Mouse (Mus musculus): Measurements from ENCODE around the gene Pitpnb. TPM values are rescaled to one million over a fixed set of nuclear protein-coding genes. Genes with fewer than 3 reads are reported as not detected.

The Pitpnb gene
- total and polyA plus RNA-seq, 2 experiments from 2014 or later, result 9.4 to 78.9 TPM

- no peak for DNase-seq (ENCODE audit: low spot score)
- H3K4me2 ChIP-seq (ENCODE audit: low read depth, low read length, poor library complexity, severe bottlenecking), result no peak overlapping the region
- TF ChIP-seq CTCF (IDR thresholded peaks at IDR 0.05), result no peak
- no peaks in the 10 kb centered on the region for H3K27me3 ChIP-seq (ENCODE audit: insufficient read depth, low read length)
- peak overlapping the region; percentile 26; the same call in 1 of the 2 replicates for H3K27ac ChIP-seq (ENCODE audit: low read depth, low read length)
- no peak overlapping the region for H3K4me3 ChIP-seq (ENCODE audit: low read depth, low read length)
- ATAC-seq (ENCODE audit: low FRiP score), result no peak
- H3K36me3 ChIP-seq (ENCODE audit: insufficient read depth, low read length), result peaks cover 7% of the 10 kb centered on the region
- H3K9me3 ChIP-seq (ENCODE audit: low read length), result no peaks in the 10 kb centered on the region
- 66% methylated on average over 5 of the region's 5 CpGs for WGBS
- 0 out of 2 replicates have a peak, but pooled peaks cover 2% of the 10 kb centered on the region for H3K4me1 ChIP-seq (ENCODE audit: insufficient read depth, low read length)
- no peak overlapping the region for H3K9ac ChIP-seq (replicated peaks; ENCODE audit: low read length, poor library complexity, severe bottlenecking)
These were observed 35.6 kb downstream of the Pitpnb start for GRCm38 (mm10) chr5:111366140-111366539.

DNA sequence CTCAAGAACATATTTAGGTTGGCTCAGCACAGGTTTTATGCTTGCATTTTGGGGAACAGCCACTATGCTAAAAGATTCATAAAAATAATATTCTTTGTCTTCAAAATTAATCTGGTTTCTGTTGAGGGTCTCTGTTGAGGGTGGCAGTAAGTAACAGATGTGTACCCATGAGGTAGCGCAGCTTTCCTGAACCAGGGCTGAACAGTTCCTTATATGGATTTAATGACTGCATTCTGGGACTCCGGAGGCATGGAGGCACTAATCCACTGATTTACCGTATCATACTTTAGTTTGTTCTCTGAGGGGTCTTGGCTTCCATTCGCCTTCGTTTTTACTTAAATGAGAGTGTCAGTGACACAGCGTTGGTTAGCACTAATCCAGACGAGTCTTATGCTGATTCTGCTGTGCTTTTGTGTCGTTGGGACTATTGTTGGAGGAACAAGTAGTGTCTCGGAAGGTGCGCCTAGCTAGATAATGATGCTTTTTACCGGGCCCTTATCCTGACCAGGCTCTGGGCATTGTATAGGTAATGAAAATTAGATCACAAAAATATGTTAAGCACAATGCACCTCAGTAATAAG, 37.5 kb downstream of the Pitpnb start:
- Histone ChIP-seq H3K36me3 (ENCODE audit: insufficient read depth, low read length) (peaks cover 17% of the 10 kb centered on the region; the same call in 1 of the 2 replicates), H3K4me3 (ENCODE audit: low read depth, low read length) (no peak overlapping the region), H3K27ac (ENCODE audit: low read depth, low read length) (peak overlapping the region; percentile 77), H3K9ac (replicated peaks; ENCODE audit: low read length, poor library complexity, severe bottlenecking) (0 out of 2 replicates have a peak overlapping the region, but pooled peaks have one; percentile 33), H3K27me3 (ENCODE audit: insufficient read depth, low read length) (no peaks in the 10 kb centered on the region), H3K4me1 (ENCODE audit: insufficient read depth, low read length) (0 out of 2 replicates have a peak, but pooled peaks cover 2% of the 10 kb centered on the region), H3K9me3 (ENCODE audit: low read length) (no peaks in the 10 kb centered on the region), H3K4me2 (ENCODE audit: low read depth, low read length, poor library complexity, severe bottlenecking) (no peak overlapping the region)
- ATAC-seq (ENCODE audit: low FRiP score) (no peak), DNase-seq (ENCODE audit: low spot score) (no peak)
- 26% methylated on average over 11 of the region's 11 CpGs for WGBS
- no peak for TF ChIP-seq CTCF (IDR thresholded peaks at IDR 0.05)

DNA sequence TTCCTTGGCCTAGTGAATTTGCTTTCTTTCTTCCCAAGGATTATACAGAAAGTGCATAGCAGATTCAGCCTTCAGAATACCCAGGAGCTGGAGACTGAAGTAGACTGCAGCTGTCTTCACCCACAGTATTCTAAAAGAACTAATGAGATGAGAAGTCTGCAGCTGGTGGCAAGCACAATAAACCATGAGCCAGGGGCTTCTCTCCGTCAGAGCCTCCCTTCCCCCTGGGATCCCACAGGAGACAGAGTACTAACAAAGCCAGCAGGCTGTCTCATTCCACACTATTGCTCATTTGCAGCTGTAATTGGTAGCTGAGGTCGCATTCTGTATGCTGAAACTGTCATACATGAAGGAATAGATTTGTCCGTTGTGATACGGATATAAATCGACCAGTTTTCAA, 38.0 kb downstream of the Pitpnb start:
- ATAC-seq (ENCODE audit: low FRiP score) (peak; percentile 72; the same call in 1 of the 2 replicates), DNase-seq (ENCODE audit: low spot score) (peak; percentile 64)
- Histone ChIP-seq H3K27me3 (ENCODE audit: insufficient read depth, low read length) (no peaks in the 10 kb centered on the region), H3K9me3 (ENCODE audit: low read length) (no peaks in the 10 kb centered on the region), H3K27ac (ENCODE audit: low read depth, low read length) (peak overlapping the region; percentile 77), H3K36me3 (ENCODE audit: insufficient read depth, low read length) (peaks cover 22% of the 10 kb centered on the region; the same call in 1 of the 2 replicates), H3K4me2 (ENCODE audit: low read depth, low read length, poor library complexity, severe bottlenecking) (no peak overlapping the region), H3K9ac (replicated peaks; ENCODE audit: low read length, poor library complexity, severe bottlenecking) (no peak overlapping the region), H3K4me1 (ENCODE audit: insufficient read depth, low read length) (0 out of 2 replicates have a peak, but pooled peaks cover 2% of the 10 kb centered on the region), H3K4me3 (ENCODE audit: low read depth, low read length) (no peak overlapping the region)
- WGBS, result 16% methylated on average over 5 of the region's 5 CpGs
- TF ChIP-seq CTCF (IDR thresholded peaks at IDR 0.05), result no peak

DNA sequence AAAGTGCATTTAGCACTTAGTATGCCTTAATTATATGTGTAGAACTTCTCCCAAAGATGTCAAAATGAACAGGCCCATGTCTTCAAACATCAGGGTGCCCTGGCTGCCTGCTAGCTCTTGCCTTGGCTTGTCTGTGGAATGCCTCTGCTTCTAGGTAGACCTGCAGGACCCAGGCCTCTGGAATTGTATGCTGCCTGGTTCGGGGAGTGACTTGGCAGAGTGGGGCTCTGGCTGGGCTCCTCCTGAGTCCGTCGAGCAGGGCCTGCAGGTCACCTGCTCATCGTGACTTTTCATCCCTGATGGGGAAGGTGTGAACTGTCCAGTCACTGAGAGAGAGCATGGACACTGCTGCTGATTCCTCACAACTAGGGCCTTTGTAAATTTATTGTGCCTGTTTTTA, 45.1 kb downstream of the Pitpnb start:
- Histone ChIP-seq H3K27ac (ENCODE audit: low read depth, low read length) (no peak overlapping the region), H3K9ac (replicated peaks; ENCODE audit: low read length, poor library complexity, severe bottlenecking) (no peak overlapping the region), H3K9me3 (ENCODE audit: low read length) (no peaks in the 10 kb centered on the region), H3K4me1 (ENCODE audit: insufficient read depth, low read length) (no peaks in the 10 kb centered on the region), H3K36me3 (ENCODE audit: insufficient read depth, low read length) (peaks cover 39% of the 10 kb centered on the region), H3K4me3 (ENCODE audit: low read depth, low read length) (no peak overlapping the region), H3K27me3 (ENCODE audit: insufficient read depth, low read length) (no peaks in the 10 kb centered on the region), H3K4me2 (ENCODE audit: low read depth, low read length, poor library complexity, severe bottlenecking) (no peak overlapping the region)
- DNase-seq (ENCODE audit: low spot score) (no peak), ATAC-seq (ENCODE audit: low FRiP score) (no peak)
- 91% methylated on average over 4 of the region's 4 CpGs for WGBS
- TF ChIP-seq CTCF (IDR thresholded peaks at IDR 0.05), result no peak

DNA sequence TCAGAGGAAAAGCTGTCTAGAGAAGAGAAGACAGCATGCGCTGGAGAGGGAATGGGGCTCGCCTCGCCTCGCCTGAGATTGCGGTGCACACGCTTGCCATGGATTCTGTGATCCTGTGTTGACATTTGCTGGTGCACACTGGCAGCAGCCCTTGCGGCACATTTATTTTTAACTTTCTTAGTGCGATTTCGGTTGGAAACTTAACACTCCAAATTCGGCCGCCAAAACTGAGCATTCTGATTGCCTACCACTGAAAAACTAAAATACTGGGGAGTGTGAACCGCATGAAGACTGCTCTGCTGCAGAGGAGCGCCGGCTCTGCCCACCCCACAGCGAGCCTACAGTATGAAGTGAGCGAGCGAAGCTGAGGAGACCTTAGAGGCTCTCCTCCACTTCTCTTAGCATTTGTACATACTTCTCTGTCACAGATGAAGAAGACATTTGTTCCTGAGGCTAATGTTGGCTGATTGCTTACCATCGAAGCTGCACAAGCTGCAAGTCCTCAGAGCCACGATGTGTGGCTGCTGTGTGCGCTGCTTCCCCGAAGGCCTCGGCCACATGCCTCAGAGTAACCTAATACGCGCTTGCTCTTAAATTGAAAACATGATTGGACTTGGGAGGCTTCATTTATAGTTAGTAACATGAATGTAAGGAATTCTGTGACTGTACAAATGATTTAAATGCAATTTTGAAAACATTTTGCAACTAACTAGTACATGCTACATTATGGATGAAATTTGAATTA, 45.9 kb downstream of the Pitpnb start:
- ATAC-seq (ENCODE audit: low FRiP score) (no peak), DNase-seq (ENCODE audit: low spot score) (no peak)
- Histone ChIP-seq H3K4me3 (ENCODE audit: low read depth, low read length) (no peak overlapping the region), H3K4me1 (ENCODE audit: insufficient read depth, low read length) (no peaks in the 10 kb centered on the region), H3K27ac (ENCODE audit: low read depth, low read length) (no peak overlapping the region), H3K9me3 (ENCODE audit: low read length) (no peaks in the 10 kb centered on the region), H3K27me3 (ENCODE audit: insufficient read depth, low read length) (no peaks in the 10 kb centered on the region), H3K9ac (replicated peaks; ENCODE audit: low read length, poor library complexity, severe bottlenecking) (no peak overlapping the region), H3K36me3 (ENCODE audit: insufficient read depth, low read length) (peaks cover 38% of the 10 kb centered on the region), H3K4me2 (ENCODE audit: low read depth, low read length, poor library complexity, severe bottlenecking) (no peak overlapping the region)
- WGBS, result 90% methylated on average over 24 of the region's 24 CpGs
- no peak for TF ChIP-seq CTCF (IDR thresholded peaks at IDR 0.05)
